Comparison of ENCODE assay signal across 9 mouse cellular contexts in the genomic region with DNA sequence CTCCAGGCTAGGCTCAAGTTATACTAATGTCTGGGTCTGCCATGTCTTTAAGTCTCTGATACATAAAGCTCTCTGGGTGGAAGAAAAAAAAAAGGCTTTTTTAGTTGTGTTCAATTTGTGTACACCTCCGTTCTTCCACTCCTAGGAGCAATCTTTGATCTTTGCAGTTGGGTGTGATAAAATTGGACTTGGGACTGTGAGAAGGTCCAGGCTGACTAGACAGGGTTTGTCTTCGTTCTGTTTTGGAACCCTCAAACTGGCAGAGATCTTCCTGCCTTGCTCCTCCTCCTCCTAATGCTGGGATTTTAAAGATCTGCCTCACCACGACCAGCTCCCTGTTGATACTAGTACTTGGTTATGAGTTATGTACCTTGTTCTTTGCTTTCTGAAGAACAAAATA. TPM values are rescaled to one million over a fixed set of nuclear protein-coding genes. Genes with fewer than 3 reads are reported as not detected.
"Had no signal": no experiment of that assay in that cellular context is flagged by ENCODE, and none has a peak within 500 bp of the region (broad histone marks: within the 10 kb centered on the region; RNA-seq: fewer than 3 reads in every experiment).

No protein-coding gene starts in this region.

RNA-seq across cellular contexts. Expression of gene Pnp2, which starts 1.4 kb away (rescaled TPM):
- polyA plus RNA-seq: neural tube, embryonic 13.5 days had no signal

RNA-seq across cellular contexts. Expression of gene Gm49342, which starts 12.8 kb away (rescaled TPM):
- polyA plus RNA-seq: intestine, embryonic 14.5 days; kidney, embryonic 14.5 days; limb, embryonic 12.5 days; lung, embryonic 14.5 days; midbrain, embryonic 10.5 days; midbrain, embryonic 15.5 days; neural tube, embryonic 13.5 days; stomach, embryonic 15.5 days; thymus, postnatal 0 days had no signal
